Mouse (Mus musculus) urinary bladder, postnatal 4 days (tissue): ENCODE measurements at regions not wholly inside any gene's neighbourhood (a gene's known extent, or its start where the extent isn't known, plus 50 kb on each side); places are given as distances from the start of the nearest gene placed in this dataset.

Experiments
- DNase-seq, 2 experiments: peaks; one replicate each; pipeline ENCODE4 v3.0.0; 2021 to 2022; ENCODE audit warnings: low spot score in 2 of 2

- no peak for DNase-seq
These were observed 85.2 kb upstream of the Bach2 start for GRCm38 (mm10) chr4:32153356-32153755.

DNA sequence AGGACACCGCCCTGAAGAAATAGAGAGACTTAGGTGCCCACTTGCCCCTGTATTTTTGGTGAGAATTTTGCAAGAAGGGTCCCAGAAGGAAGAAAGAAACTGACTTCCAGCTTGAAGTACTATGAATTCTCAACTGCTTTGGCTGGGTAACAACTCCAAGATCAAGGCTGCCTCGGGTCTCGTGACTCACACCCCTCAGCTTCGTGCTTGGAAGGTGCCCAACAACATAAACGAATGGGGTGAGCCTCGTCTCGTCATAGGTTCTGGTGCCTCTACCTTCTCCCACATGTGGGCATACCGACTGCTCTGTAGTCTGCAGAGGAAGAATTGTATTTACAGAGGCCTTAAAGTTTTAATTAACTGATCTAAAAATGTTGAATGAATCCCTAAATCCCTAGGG lies 81.6 kb upstream of the Bach2 start:
- no peak for DNase-seq

DNA sequence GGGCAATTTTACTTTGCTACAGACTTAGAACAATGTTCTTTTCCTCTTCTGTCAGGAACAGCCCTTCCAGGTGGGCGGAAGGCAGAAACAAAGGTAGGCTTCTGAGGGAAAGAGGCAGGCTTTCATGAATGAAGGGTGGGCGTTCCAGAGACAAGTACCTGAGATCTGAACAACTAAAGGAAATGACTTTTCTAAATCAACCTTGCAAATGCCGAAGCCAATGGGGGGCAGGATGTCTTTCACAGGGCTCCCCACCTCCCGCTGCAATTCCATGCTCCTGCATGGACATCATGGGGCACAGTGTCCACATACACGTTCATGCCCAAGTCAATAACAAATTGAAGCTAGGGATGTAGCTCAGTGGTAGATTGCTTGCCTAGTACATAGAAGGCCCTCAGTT lies 80.2 kb upstream of the Bach2 start:
- no peak for DNase-seq

DNA sequence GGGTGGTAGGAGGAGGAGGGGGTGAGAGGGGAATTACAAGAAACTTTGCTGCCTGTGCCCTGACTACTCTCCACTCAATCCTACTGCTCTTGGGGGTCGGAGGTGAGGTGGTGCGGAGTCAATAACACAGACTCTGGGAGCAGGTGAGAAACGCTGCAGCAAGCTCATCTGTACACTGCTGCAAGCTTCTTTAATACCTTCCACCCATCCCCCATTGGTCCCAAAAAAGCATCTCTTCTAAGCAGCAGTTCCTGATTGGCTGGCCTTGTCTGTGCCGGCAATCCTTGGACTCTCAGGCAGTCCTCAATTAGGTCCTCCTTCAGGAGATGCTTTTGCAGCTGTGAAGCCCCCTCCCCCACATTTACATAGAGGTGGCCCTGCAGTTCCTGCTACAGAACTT lies 79.7 kb upstream of the Bach2 start:
- no peak for DNase-seq

- no peak for DNase-seq
These were observed 77.8 kb upstream of the Bach2 start for GRCm38 (mm10) chr4:32160815-32161214.

DNA sequence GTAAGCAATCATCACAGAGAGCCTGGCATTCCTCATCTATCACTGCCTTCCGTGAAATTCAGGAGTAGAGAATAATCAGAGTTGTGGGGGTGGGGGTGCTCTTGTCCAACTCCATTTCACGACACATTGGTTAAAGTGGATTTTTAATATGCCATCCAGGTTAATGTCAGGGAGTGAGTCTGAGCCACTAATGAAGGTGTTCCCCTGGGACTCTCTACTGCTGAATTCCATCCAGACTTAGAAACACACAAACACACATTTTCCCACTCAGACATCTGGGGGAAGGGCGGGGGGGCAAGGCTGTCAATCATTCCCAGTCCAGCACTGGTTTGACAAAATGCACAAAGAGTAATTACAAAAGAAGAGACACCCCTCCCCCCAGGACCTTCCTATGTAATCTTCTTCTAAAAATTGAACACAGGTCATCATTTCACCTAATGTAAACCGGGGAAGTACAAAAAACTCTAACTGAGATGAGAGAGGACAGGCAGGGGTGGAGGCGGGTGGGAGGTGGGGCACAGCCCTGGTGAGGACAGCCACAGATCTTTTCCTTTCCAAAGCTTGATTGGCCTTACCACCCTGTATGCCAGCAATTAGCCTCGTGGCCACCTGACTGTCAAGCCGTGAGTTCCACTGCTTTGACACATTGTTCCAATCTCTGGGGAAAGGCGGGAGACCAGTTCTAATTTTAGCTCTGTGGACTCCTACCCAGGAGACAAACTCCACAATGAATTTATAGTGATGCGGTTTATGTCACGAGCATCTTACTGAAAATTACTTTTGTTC lies 76.5 kb upstream of the Bach2 start:
- DNase-seq = no peak

DNA sequence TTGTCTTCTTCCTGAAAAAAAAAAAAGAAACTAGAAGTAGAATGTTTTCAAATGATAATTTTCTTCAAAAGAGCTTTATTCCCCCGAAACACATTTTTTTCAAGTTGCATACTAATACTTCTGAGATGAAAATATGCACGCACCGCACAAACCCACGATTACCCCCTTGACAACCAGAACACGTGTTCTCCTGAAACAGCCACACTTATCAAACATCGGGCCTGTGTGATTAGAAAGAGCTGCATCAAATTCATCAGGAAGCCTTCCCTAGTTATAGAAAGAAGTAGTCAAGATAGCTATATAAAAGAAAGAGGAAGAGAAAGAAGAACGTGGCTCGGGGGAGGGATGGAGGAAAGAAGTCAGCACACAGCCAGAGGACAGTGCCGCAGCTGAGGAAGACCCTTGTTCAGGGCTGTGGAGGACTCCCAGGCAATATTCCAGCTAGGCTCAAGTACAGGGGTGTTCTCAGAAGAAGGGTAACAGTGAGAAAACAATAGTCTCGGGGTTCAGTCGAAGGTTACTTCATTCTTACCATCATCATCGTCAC lies 75.8 kb upstream of the Bach2 start:
- no peak for DNase-seq

GRCm38 (mm10) chr4:32164081-32164641 lies 74.4 kb upstream of the Bach2 start:
- DNase-seq = no peak

GRCm38 (mm10) chr4:32164736-32165241 lies 73.8 kb upstream of the Bach2 start:
- no peak for DNase-seq

GRCm38 (mm10) chr4:32165918-32166528 lies 72.6 kb upstream of the Bach2 start:
- no peak for DNase-seq

GRCm38 (mm10) chr4:32167151-32167550 lies 71.5 kb upstream of the Bach2 start:
- no peak for DNase-seq

DNA sequence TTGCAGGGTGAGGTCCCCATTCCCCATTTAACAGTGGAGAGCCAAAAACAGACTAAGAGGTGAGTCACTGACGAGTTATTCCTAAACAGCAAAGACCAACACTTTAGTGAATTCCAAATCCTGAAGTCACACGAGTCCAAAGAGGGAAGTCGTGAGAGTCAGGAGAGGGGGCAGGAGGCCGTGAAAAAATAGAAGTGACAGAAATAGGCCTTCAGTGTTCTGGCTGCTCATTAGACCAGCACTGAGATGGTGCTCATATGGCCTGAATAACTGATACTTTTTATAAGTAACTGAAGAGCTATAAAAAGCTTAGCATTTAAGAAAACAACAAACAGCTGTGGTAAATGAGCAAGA lies 68.5 kb upstream of the Bach2 start:
- DNase-seq = no peak

DNA sequence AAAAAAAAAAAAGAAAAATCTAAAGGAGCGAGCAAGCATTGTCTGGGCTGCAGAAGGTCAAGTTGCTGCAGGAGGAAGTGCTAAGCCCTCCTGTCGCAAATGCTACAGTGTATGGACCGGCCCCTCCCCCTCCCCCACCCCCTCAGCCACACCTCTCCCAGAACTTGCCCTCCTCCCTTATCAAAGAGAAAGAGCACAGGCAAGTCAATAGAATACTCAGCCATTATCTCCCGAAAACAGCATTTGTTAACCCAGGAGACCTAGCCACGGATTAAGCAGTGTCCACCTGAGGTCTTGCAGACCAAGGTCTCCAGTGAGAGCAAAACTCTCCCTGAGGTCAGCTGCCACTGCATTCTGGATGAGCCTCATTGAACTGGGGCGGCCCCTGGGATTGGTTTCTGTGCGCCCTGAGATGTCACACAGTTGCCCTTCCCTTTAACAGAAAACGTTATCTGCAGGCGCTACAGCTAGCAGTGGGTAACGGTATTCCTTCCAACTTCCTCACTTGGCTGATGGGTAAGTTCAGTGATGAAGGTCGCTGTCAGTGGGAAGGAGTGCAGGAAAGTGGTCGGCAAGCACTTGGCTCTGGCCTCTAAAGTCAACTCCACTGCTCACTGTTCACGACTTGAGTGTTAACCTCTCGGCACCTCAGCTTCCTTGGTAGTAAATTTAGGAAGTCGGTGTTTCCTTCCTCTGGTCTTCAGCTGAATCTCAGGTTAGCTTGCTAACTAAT lies 68.0 kb upstream of the Bach2 start:
- no peak for DNase-seq

DNA sequence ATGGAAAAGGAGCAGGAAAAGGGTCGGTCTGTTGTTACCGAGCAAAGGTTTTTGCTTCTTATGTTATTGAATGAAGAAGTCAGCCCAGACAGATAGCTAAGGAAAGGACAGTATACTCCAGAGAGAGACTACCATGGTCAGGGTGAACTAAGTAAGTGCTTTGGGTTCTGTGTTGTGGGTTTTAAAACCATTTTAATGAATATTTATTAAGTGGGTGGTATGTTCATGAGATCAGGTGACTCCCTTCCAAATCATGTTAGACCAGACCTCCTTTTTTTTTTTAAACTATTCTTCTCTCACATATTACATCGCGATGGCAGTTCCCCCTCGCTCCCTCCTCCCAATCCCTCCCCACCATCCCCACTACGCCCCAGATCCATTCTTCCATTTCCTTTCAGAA lies 67.3 kb upstream of the Bach2 start:
- DNase-seq = no peak

GRCm38 (mm10) chr4:32172992-32173391 lies 65.6 kb upstream of the Bach2 start:
- DNase-seq = no peak

- DNase-seq = no peak
These were observed 63.8 kb upstream of the Bach2 start for GRCm38 (mm10) chr4:32174771-32175170.

- no peak for DNase-seq
These were observed 63.4 kb upstream of the Bach2 start for GRCm38 (mm10) chr4:32175231-32175630.

DNA sequence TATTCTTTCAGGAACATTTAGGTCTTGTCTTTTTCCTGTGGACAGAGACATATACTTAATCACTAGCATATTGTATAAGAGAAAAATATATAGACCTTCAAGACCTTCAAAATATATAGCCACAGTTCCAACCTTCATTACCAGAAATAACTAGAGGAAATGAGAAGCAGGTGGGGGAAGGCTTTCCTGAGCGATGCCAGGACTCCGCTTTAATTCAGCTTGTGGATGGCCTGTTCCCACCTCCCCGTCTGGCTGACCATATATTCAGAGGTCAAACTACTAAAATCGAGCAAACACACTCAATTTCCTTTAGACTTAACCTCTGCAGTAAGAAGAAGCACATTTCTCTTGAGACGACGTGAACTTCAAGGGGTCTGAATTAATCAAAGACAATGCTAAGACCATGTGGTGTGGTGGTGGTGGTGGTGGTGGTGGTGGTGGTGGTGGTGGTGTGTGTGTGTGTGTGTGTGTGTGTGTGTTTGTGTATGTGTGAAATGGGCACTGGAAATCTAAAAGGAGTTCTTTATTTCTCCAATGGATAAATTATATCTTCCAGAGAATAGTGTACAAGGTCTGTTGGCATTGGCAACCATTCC lies 62.7 kb upstream of the Bach2 start:
- no peak for DNase-seq

GRCm38 (mm10) chr4:32176449-32177135 lies 62.0 kb upstream of the Bach2 start:
- DNase-seq = no peak

DNA sequence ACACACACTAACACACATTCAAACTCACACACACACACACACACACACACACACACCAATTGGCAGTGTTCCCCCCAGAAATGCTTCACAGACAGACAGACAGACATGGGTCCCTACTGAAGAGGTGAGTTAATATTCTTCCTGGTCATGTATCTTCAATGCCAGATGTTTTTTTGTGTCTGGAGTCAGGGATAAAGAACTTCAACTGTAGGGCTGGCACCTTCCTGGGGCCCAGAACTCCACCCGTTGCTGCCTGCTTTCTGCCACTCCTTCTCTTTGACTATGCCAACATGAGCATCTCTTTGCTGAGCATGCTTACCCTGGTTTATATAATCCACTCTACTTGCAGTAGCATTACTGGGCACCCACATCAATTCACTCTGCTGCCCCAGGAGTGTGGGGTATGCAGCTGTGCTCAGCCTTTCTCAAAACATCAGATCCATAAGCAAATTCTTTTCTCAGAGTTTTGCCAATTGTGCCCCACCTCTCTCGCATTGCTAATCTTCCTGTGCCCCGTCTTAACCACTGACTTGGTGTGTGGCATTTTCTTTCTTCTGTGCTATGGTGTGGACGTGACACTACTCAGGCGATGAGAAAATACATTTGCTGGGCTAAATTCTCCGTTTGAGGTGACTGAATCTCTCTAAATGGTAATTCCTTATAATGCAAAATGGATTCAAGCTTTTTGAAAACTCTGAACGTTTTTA lies 60.5 kb upstream of the Bach2 start:
- DNase-seq = no peak
